Mouse (Mus musculus) hindbrain, embryonic 16.5 days (tissue): Measurements from ENCODE around the gene Gulp1. TPM values are rescaled to one million over a fixed set of nuclear protein-coding genes. Genes with fewer than 3 reads are reported as not detected.

Experiments used
- ATAC-seq: fragments of 200-750 bp; cut with Nextera tagmentation; 2 replicates; pipeline ENCODE4 v1.8.0; 2017; ENCODE audit warnings: moderate TSS enrichment, moderate library complexity
- H3K27ac ChIP-seq: fragments of 300-500 bp; sonication (generic); 2 replicates; pipeline ENCODE4 v1.5.1; 2014; ENCODE audit warnings: low read depth, mild to moderate bottlenecking, control low read depth, low read length, moderate library complexity
- H3K27me3 ChIP-seq: fragments of 300-500 bp; sonication (generic); replicated peaks from 2 replicates; pipeline ENCODE4 v1.6.1; 2014; ENCODE audit warnings: low read length; ENCODE audit not compliant: control insufficient read depth, insufficient read depth
- H3K36me3 ChIP-seq: fragments of 300-500 bp; sonication (generic); 2 replicates; pipeline ENCODE4 v1.6.1; 2014; ENCODE audit warnings: mild to moderate bottlenecking, low read length, moderate library complexity, mixed read lengths; ENCODE audit not compliant: control insufficient read depth, insufficient read depth
- H3K4me1 ChIP-seq: fragments of 300-500 bp; sonication (generic); 2 replicates; pipeline ENCODE4 v1.6.1; 2014; ENCODE audit warnings: low read depth, low read length; ENCODE audit not compliant: control insufficient read depth, insufficient read depth
- H3K4me2 ChIP-seq: fragments of 300-500 bp; sonication (generic); 2 replicates; pipeline ENCODE4 v1.6.1; 2014; ENCODE audit warnings: mild to moderate bottlenecking, low read length, control low read depth, moderate library complexity
- H3K4me3 ChIP-seq: fragments of 300-500 bp; sonication (generic); 2 replicates; pipeline ENCODE4 v1.5.1; 2014; ENCODE audit warnings: mild to moderate bottlenecking, low read length, control low read depth, moderate library complexity
- H3K9ac ChIP-seq: fragments of 300-500 bp; sonication (generic); 2 replicates; pipeline ENCODE4 v1.6.1; 2014; ENCODE audit warnings: low read depth, mild to moderate bottlenecking, control low read depth, low read length, moderate library complexity
- H3K9me3 ChIP-seq: fragments of 300-500 bp; sonication (generic); 2 replicates; pipeline ENCODE4 v1.6.1; 2014; ENCODE audit warnings: mild to moderate bottlenecking, low read length, moderate library complexity; ENCODE audit not compliant: control insufficient read depth
- WGBS: fragments of 180-500 bp; shearing (Covaris S2); extraction: QIAGEN DNeasy Blood & Tissue Kit; methylation state at CpG from one replicate; pipeline ENCODE4 v1.1.7; 2014; 5-methylcytosine and 5-hydroxymethylcytosine counted together
- polyA plus RNA-seq: library from polyadenylated mRNA; unstranded; fragments of >200 nt; fragmentation: Nextera tagmentation; extraction: Ambion mirVana; gene quantifications from 2 replicates; pipeline ENCODE4 v1.2.1, GENCODE M21; 2015

Gulp1 gene
- polyA plus RNA-seq, 1 experiment from 2014 or later: 9.8 TPM

GRCm38 (mm10) chr1:44584886-44585385 is 33.6 kb downstream of the Gulp1 start:
- no peaks in the 10 kb centered on the region for H3K36me3 ChIP-seq
- H3K4me2 ChIP-seq: no peak overlapping the region
- H3K27ac ChIP-seq: no peak overlapping the region
- H3K4me3 ChIP-seq: no peak overlapping the region
- peaks cover 4% of the 10 kb centered on the region for H3K4me1 ChIP-seq
- no peaks in the 10 kb centered on the region for H3K27me3 ChIP-seq
- ATAC-seq: peak; percentile 86; the same call in 1 of the 2 replicates
- H3K9ac ChIP-seq: no peak overlapping the region
- no peaks in the 10 kb centered on the region for H3K9me3 ChIP-seq
- 15% methylated on average over 3 of the region's 3 CpGs for WGBS

DNA sequence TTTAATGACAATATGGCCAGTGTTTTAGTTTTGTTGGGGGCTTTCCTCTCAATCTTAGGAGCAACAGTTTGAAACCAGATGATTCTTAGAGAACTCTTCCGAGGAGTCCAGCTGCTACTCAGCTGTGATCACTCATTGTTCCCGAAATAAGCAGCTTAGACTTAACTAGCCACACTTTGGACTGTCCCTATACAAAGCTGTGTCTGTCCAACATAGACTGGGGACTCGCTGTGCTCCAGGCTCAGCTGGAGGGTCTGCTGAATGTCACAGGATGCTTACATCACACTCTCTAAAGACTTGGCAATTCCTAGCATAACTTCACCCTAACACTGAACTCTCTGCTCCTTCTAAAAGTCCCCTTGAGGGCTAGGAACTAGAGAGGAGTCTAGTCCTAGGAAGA is 40.4 kb downstream of the Gulp1 start:
- 42% methylated on average over 3 of the region's 3 CpGs for WGBS
- H3K4me3 ChIP-seq: no peak overlapping the region
- no peaks in the 10 kb centered on the region for H3K36me3 ChIP-seq
- H3K4me1 ChIP-seq: no peaks in the 10 kb centered on the region
- no peaks in the 10 kb centered on the region for H3K9me3 ChIP-seq
- H3K27ac ChIP-seq: no peak overlapping the region
- no peak overlapping the region for H3K4me2 ChIP-seq
- no peak overlapping the region for H3K9ac ChIP-seq
- H3K27me3 ChIP-seq: no peaks in the 10 kb centered on the region
- ATAC-seq: no peak

DNA sequence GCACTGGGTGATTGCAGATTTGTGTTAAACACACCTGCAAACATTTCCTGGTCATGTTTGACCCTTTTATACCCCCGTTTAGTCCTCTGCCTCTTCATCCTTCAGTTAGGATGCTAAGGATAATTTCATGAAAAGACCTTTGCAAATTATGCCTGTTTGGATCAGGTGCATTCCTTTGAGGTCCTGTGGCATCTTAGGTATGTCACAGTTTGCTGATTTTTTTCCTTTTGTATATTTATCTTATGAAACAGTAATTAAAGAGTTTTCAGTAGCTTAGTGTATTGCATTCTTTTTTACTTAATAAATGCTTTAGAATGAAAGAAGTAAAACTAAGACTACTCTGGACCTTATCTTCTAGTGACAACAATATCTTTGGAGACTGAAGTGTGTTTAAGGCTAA is 41.8 kb downstream of the Gulp1 start:
- no peak overlapping the region for H3K4me3 ChIP-seq
- no peaks in the 10 kb centered on the region for H3K4me1 ChIP-seq
- no peaks in the 10 kb centered on the region for H3K27me3 ChIP-seq
- no peak for ATAC-seq
- no peaks in the 10 kb centered on the region for H3K9me3 ChIP-seq
- no peak overlapping the region for H3K9ac ChIP-seq
- no peak overlapping the region for H3K4me2 ChIP-seq
- no peaks in the 10 kb centered on the region for H3K36me3 ChIP-seq
- WGBS: 95% methylated on average over 1 of the region's 1 CpGs
- no peak overlapping the region for H3K27ac ChIP-seq

DNA sequence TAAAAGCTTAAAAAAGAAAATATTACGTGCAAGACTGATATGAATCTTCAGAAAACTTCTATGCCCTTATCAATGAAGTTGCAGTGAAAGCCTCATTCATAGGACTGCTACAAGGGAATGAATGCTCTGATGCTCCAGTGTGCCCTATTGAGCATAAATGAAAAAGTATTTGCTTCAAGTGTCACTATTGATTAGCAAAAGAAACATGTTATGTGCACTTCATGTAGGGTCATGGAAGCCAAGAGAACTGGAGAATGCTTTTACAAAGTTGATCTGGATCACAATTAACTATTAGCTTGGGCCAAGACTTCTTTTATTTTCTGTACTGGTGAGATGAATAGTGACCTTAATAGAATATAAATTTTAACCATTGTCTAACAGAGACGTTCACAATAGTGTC is 47.0 kb downstream of the Gulp1 start:
- Histone ChIP-seq H3K4me3 (no peak overlapping the region), H3K4me2 (no peak overlapping the region), H3K36me3 (no peaks in the 10 kb centered on the region), H3K9me3 (no peaks in the 10 kb centered on the region), H3K27ac (no peak overlapping the region), H3K4me1 (no peaks in the 10 kb centered on the region), H3K9ac (no peak overlapping the region), H3K27me3 (no peaks in the 10 kb centered on the region)
- 83% methylated on average over 2 of the region's 2 CpGs for WGBS
- no peak for ATAC-seq

DNA sequence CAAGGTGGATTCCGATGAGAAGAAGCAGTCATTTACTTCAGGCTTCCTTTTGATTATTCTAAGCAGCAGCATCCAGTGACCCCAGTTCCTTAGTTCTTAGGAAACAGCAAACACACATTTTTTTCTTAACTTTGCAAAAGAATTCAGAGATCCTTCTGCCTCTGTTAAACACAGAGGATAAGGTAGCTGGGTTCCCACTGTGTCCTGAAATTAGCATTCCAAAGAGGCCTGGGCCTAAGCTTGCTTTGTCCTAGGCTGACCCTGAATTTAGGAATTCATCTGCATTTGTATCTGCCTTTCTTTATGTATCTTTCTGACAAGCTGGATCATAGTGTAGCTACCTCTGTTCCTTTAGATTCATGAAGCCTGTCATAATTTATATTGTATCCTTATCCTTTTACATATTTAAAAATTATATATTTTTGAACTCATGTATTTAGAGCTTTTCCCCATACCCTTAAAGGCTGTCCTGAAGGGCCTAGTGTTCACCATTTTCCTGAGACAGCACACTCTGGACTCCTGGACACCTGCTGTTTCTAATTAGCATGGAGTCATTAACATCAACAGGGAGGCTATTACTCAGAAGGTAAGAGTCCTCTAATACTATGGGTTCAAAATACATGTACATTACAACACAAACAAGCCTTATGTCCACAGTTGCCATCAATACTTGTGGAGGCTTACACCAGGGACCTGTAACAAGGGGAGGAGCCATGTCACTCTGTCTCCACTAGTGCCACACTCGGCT is 62.2 kb downstream of the Gulp1 start:
- Histone ChIP-seq H3K36me3 (no peaks in the 10 kb centered on the region), H3K9me3 (no peaks in the 10 kb centered on the region), H3K4me1 (no peaks in the 10 kb centered on the region), H3K9ac (no peak overlapping the region), H3K27ac (no peak overlapping the region), H3K4me2 (no peak overlapping the region), H3K27me3 (no peaks in the 10 kb centered on the region), H3K4me3 (no peak overlapping the region)
- ATAC-seq: no peak
- 48% methylated on average over 2 of the region's 2 CpGs for WGBS

DNA sequence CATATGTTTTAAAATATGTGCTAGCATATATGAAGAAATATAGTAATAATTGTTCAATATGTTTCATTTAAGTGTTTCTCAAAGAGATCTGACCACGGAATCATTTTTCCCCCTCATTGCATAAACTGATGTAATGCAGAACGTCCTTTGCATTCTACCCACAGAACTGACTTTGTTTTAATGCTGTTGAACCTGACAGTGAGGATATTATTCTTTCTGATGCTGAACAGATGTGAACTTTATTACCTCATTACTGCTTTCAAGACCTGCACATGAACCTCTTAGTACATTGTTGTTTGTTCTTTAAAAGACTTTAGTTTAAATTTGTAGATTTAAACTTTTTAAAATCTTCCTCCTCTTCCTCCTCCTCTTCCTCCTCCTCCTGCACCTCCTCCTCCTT is 67.4 kb downstream of the Gulp1 start:
- ATAC-seq: no peak
- no peak overlapping the region for H3K4me3 ChIP-seq
- no peak overlapping the region for H3K9ac ChIP-seq
- no peaks in the 10 kb centered on the region for H3K4me1 ChIP-seq
- no peak overlapping the region for H3K27ac ChIP-seq
- H3K9me3 ChIP-seq: no peaks in the 10 kb centered on the region
- H3K36me3 ChIP-seq: no peaks in the 10 kb centered on the region
- no peak overlapping the region for H3K4me2 ChIP-seq
- H3K27me3 ChIP-seq: no peaks in the 10 kb centered on the region
- 81% methylated on average over 2 of the region's 2 CpGs for WGBS

GRCm38 (mm10) chr1:44634481-44634880 is 83.2 kb downstream of the Gulp1 start:
- H3K4me1 ChIP-seq: no peaks in the 10 kb centered on the region
- no peaks in the 10 kb centered on the region for H3K9me3 ChIP-seq
- ATAC-seq: no peak
- no peaks in the 10 kb centered on the region for H3K36me3 ChIP-seq
- no peak overlapping the region for H3K4me3 ChIP-seq
- WGBS: 54% methylated on average over 4 of the region's 4 CpGs
- no peaks in the 10 kb centered on the region for H3K27me3 ChIP-seq
- no peak overlapping the region for H3K27ac ChIP-seq
- no peak overlapping the region for H3K9ac ChIP-seq
- H3K4me2 ChIP-seq: no peak overlapping the region

- Histone ChIP-seq H3K4me3 (no peak overlapping the region), H3K4me1 (no peaks in the 10 kb centered on the region), H3K4me2 (no peak overlapping the region), H3K27ac (no peak overlapping the region), H3K27me3 (no peaks in the 10 kb centered on the region), H3K9ac (no peak overlapping the region), H3K9me3 (no peaks in the 10 kb centered on the region), H3K36me3 (no peaks in the 10 kb centered on the region)
- whole genome bisulfite sequencing: 79% methylated on average over 6 of the region's 6 CpGs
- no peak for ATAC-seq
Measured at GRCm38 (mm10) chr1:44645678-44646276, 94.5 kb downstream of the Gulp1 start.

- ATAC-seq: no peak; the same call in 1 of the 2 replicates
- 56% methylated on average over 3 of the region's 3 CpGs for WGBS
- no peak overlapping the region for H3K4me2 ChIP-seq
Measured at GRCm38 (mm10) chr1:44678974-44679373, 127.7 kb downstream of the Gulp1 start.

More at GRCm38 (mm10) chr1:44678974-44679373, 127.7 kb downstream of the Gulp1 start:
- Histone ChIP-seq H3K4me1 (no peaks in the 10 kb centered on the region), H3K9me3 (no peaks in the 10 kb centered on the region), H3K4me3 (no peak overlapping the region), H3K9ac (no peak overlapping the region), H3K36me3 (no peaks in the 10 kb centered on the region), H3K27ac (no peak overlapping the region), H3K27me3 (no peaks in the 10 kb centered on the region)
